Mouse (Mus musculus) adipocyte (in vitro differentiated cells): ENCODE results near the gene Nvl.

Experiments
- DNase-seq: peaks from one replicate; pipeline ENCODE4 v3.0.0-alpha.2; 2016; ENCODE audit warnings: low spot score

The Nvl gene

GRCm38 (mm10) chr1:181068344-181068743, 75.7 kb downstream of the Nvl start:
- DNase-seq: no peak

DNA sequence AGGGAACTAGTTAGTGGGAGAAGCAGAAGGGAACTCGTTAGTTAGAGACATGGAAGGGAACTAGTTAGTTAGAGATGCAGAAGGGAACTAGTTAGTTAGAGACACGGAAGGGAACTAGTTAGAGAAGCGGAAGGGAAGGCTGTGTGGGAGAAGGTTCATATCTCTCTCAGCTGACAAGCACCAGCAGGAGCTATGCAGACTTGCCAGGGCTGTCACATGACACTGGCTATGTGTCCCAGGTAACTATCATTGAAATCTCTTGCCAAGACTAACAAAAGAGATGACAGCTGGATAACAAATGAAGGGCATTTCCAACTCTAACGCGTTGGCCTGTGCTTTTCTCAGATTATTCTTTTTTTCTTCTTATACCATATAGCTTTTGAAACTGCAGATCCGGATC, 79.4 kb downstream of the Nvl start:
- DNase-seq: no peak

DNA sequence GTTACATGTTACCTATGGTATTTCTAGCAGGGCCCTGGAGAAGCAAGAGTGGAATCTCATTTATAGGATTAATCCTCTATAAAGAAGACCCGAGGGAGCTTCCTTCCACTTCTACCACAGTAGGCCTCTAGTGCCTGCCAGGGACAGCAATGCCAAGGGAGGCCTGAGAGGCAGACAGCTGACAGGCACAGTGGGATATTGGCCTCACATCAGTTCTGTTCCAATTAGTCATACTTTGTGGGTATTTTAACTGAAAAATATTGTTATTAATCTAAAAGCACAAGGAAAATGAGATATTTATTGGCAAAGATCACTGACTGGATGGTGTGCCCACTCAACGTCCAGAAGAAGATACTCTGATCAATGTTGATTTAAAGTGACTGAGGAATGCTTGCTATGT, 80.0 kb downstream of the Nvl start:
- no peak for DNase-seq

- no peak for DNase-seq
These were observed 82.1 kb downstream of the Nvl start for GRCm38 (mm10) chr1:181061784-181062485.

GRCm38 (mm10) chr1:181052898-181053297, 91.1 kb downstream of the Nvl start:
- no peak for DNase-seq

GRCm38 (mm10) chr1:181050937-181051336, 93.1 kb downstream of the Nvl start, which contains the start of gene 9130409I23Rik:
TSS of gene 9130409I23Rik (plus strand) at chr1:181051237.
- no peak for DNase-seq

DNA sequence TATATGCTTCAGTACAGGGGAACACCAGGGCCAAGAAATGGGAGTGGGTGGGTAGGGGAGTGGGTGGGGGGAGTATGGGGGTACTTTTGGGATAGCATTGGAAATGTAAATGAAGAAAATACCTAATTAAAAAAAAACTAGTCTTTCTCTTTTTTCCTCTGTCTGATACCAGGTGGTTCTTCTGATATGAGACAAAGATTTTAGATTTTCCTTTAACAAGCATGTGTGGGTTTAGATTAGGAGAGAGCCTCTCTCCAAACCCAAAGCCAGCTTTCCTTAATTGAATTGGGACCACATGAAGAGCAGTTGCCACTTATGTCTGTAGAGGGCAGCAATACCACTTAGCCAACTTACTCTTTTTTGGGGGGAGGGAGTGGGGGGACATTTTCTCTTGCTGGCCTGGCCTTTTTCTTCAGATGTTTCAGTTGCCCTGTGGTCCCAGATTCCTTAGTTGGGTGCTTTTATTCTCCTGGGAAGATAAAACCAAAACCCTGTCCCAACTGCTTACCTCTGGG, 94.6 kb downstream of the Nvl start:
- DNase-seq: peak; percentile 18

DNA sequence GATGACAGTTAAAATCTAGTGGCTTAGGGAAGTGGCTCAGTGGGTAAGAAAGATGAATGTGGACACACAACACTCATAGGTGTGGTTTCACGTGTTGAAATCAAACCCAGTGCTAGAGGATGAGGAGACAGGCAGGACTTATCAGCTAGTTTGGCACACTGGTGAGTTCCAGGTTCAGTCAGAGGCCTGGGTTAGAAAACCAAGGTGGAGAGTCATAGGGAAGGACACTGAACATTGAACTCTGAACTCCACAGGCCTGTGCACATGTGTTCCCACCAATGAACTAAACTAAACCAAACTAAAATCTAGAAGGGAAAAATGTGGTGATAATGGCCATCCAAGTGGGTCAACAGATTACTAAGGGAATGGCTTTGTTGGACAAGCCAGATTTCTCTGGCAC, 96.5 kb downstream of the Nvl start:
- DNase-seq: no peak

- DNase-seq: peak; percentile 50
These were observed 104.4 kb downstream of the Nvl start for GRCm38 (mm10) chr1:181039652-181040051.

GRCm38 (mm10) chr1:181037623-181038022, 106.4 kb downstream of the Nvl start:
- no peak for DNase-seq
